In genomic region chr7:80160945-80161306, GRCm38 (mm10) we compare ENCODE assay signal across 7 mouse cellular contexts. TPM values are rescaled to one million over a fixed set of nuclear protein-coding genes. Genes with fewer than 3 reads are reported as not detected.
DNase-seq lines count a peak whose midpoint lies in the region; ATAC-seq and TF ChIP-seq lines count a peak whose summit lies in the region.

No protein-coding gene starts in this region.

- no peaks in the 10 kb centered on the region for H3K9me3 ChIP-seq in midbrain, postnatal 0 days (ENCODE audit: low read length)
- no peaks in the 10 kb centered on the region for H3K9me3 ChIP-seq in midbrain, embryonic 10.5 days (replicated peaks)
- no peaks in the 10 kb centered on the region for H3K9me3 ChIP-seq in lung, postnatal 0 days (ENCODE audit: low read length)

- no peaks in the 10 kb centered on the region for H3K27me3 ChIP-seq in midbrain, postnatal 0 days (ENCODE audit: insufficient read depth, low read length)
- H3K27me3 ChIP-seq in midbrain, embryonic 10.5 days (ENCODE audit: low read depth, poor library complexity, severe bottlenecking) = no peaks in the 10 kb centered on the region
- H3K27me3 ChIP-seq in lung, postnatal 0 days (replicated peaks; ENCODE audit: insufficient read depth, low read length) = no peaks in the 10 kb centered on the region

- 67% methylated on average over 8 of the region's 8 CpGs for WGBS in midbrain, postnatal 0 days
- 75% methylated on average over 8 of the region's 8 CpGs for WGBS in midbrain, embryonic 10.5 days
- WGBS in lung, postnatal 0 days = 24% methylated on average over 8 of the region's 8 CpGs

- no peak for TF ChIP-seq EP300 in lung, postnatal 0 days (IDR thresholded peaks at IDR 0.05)

- peak; percentile 34 for DNase-seq in midbrain, postnatal 0 days (ENCODE audit: low spot score)
- DNase-seq in midbrain, embryonic 10.5 days (ENCODE audit: low spot score) = no peak
- peak; percentile 80 for DNase-seq in lung, postnatal 0 days (ENCODE audit: low spot score)
- no peak for DNase-seq in frontal cortex, postnatal 25 days (ENCODE audit: low spot score in 2 of 2)
- no peak for DNase-seq in embryo, embryonic 10 days (ENCODE audit: low spot score)

- H3K4me3 ChIP-seq in midbrain, postnatal 0 days (ENCODE audit: low read depth, low read length) = no peak overlapping the region
- H3K4me3 ChIP-seq in midbrain, embryonic 10.5 days = no peak overlapping the region
- no peak overlapping the region for H3K4me3 ChIP-seq in cortical plate, adult 2 months (ENCODE audit: insufficient read depth, low read length)
- no peak overlapping the region for H3K4me3 ChIP-seq in lung, postnatal 0 days (ENCODE audit: low read depth, low read length)

- no peak for ATAC-seq in midbrain, postnatal 0 days (ENCODE audit: low FRiP score)
- peak; percentile 9 to 25; a peak in 1 of 4 replicates for ATAC-seq in hematopoietic stem cell, adult 5-6 weeks (replicated peaks in 1 of 2; ENCODE audit: insufficient read depth in 1 of 2, low FRiP score in 2 of 2, low TSS enrichment in 1 of 2, low read depth in 1 of 2, poor library complexity in 2 of 2, severe bottlenecking in 2 of 2)
- peak; percentile 77 for ATAC-seq in lung, postnatal 0 days

- no peak overlapping the region for H3K4me2 ChIP-seq in midbrain, postnatal 0 days (ENCODE audit: low read depth, low read length, poor library complexity, severe bottlenecking)
- H3K4me2 ChIP-seq in lung, postnatal 0 days (replicated peaks; ENCODE audit: low read depth, low read length) = no peak overlapping the region

- no peak overlapping the region for H3K9ac ChIP-seq in midbrain, postnatal 0 days (replicated peaks; ENCODE audit: low read length, poor library complexity, severe bottlenecking)
- no peak overlapping the region for H3K9ac ChIP-seq in lung, postnatal 0 days (replicated peaks; ENCODE audit: low read depth)

- H3K36me3 ChIP-seq in midbrain, postnatal 0 days (ENCODE audit: insufficient read depth, low read length) = no peaks in the 10 kb centered on the region
- no peaks in the 10 kb centered on the region for H3K36me3 ChIP-seq in midbrain, embryonic 10.5 days
- H3K36me3 ChIP-seq in lung, postnatal 0 days (ENCODE audit: insufficient read depth, low read length) = no peaks in the 10 kb centered on the region

- TF ChIP-seq POLR2A in cortical plate, adult 2 months (IDR thresholded peaks at IDR 0.05; ENCODE audit: extremely low read depth, insufficient read depth, low read length) = 0 out of 2 replicates have a peak, but pooled peaks have one; percentile 25

- no peaks in the 10 kb centered on the region for H3K4me1 ChIP-seq in midbrain, postnatal 0 days (ENCODE audit: insufficient read depth, low read length)
- peaks cover 10% of the 10 kb centered on the region for H3K4me1 ChIP-seq in midbrain, embryonic 10.5 days
- H3K4me1 ChIP-seq in cortical plate, adult 2 months (ENCODE audit: control insufficient read depth, insufficient read depth, low read length) = no peaks in the 10 kb centered on the region
- peaks cover 4% of the 10 kb centered on the region; the same call in 1 of the 2 replicates for H3K4me1 ChIP-seq in lung, postnatal 0 days (ENCODE audit: insufficient read depth, low read depth, low read length)

- no peak for TF ChIP-seq CTCF in midbrain, postnatal 0 days (IDR thresholded peaks at IDR 0.05)
- TF ChIP-seq CTCF in cortical plate, adult 2 months (IDR thresholded peaks at IDR 0.05; ENCODE audit: extremely low read depth, insufficient read depth, low read length) = no peak
- TF ChIP-seq CTCF in lung, postnatal 0 days (IDR thresholded peaks at IDR 0.05) = no peak

- no peak overlapping the region for H3K27ac ChIP-seq in midbrain, postnatal 0 days (ENCODE audit: low read depth, low read length)
- no peak overlapping the region for H3K27ac ChIP-seq in midbrain, embryonic 10.5 days (replicated peaks)
- 0 out of 2 replicates have a peak overlapping the region, but pooled peaks have one; percentile 5 for H3K27ac ChIP-seq in cortical plate, adult 2 months (ENCODE audit: insufficient read depth, low read length)
- peak overlapping the region; percentile 54; the same call in 1 of the 2 replicates for H3K27ac ChIP-seq in lung, postnatal 0 days (ENCODE audit: low read length)

RNA-seq across cellular contexts. Expression of gene Sema4b, which starts 25.7 kb away (rescaled TPM):
- total RNA-seq in midbrain, postnatal 0 days (2014; rRNA removed) = 40.3 and 43.7 TPM in 2 replicates
- polyA plus RNA-seq in midbrain, postnatal 0 days (2015; fragmentation: Nextera tagmentation; extraction: Ambion mirVana) = 26.3 and 29.2 TPM in 2 replicates
- polyA plus RNA-seq in midbrain, embryonic 10.5 days (2016; fragmentation: Nextera tagmentation; extraction: Ambion mirVana) = 12.6 and 16.5 TPM in 2 replicates
- polyA plus RNA-seq in cortical plate, adult 2 months (2012; rRNA removed) = 11.6 and 12.5 TPM in 2 replicates
- total RNA-seq in hematopoietic stem cell, adult 5-6 weeks (2017) = 9.2 and 11.4 TPM in 2 replicates
- 11.6 and 11.8 TPM in 2 replicates for polyA plus RNA-seq in lung, postnatal 0 days (2015; fragmentation: Nextera tagmentation; extraction: Ambion mirVana)

RNA-seq across cellular contexts. Expression of gene Idh2, which starts 45.7 kb away (rescaled TPM):
- 122 and 136 TPM in 2 replicates for total RNA-seq in midbrain, postnatal 0 days (2014; rRNA removed)
- 115 and 124 TPM in 2 replicates for polyA plus RNA-seq in midbrain, postnatal 0 days (2015; fragmentation: Nextera tagmentation; extraction: Ambion mirVana)
- 428 and 429 TPM in 2 replicates for polyA plus RNA-seq in midbrain, embryonic 10.5 days (2016; fragmentation: Nextera tagmentation; extraction: Ambion mirVana)
- 92.7 and 95.0 TPM in 2 replicates for polyA plus RNA-seq in cortical plate, adult 2 months (2012; rRNA removed)
- total RNA-seq in hematopoietic stem cell, adult 5-6 weeks (2017) = 180 and 242 TPM in 2 replicates
- 296 and 298 TPM in 2 replicates for polyA plus RNA-seq in lung, postnatal 0 days (2015; fragmentation: Nextera tagmentation; extraction: Ambion mirVana)

Comparison
In these comparisons a context has a peak if more than half of its experiments do, and no peak if none do; other contexts are left out.
1. DNase-seq: peak in midbrain, postnatal 0 days (single experiment) and lung, postnatal 0 days (single experiment); none in midbrain, embryonic 10.5 days (single experiment), frontal cortex, postnatal 25 days (0 of 2) and embryo, embryonic 10 days (single experiment).
2. H3K27ac ChIP-seq: peak in cortical plate, adult 2 months (single experiment) and lung, postnatal 0 days (single experiment); none in midbrain, postnatal 0 days (single experiment) and midbrain, embryonic 10.5 days (single experiment).